Mouse (Mus musculus) olfactory bulb, adult 2 months (tissue): ENCODE measurements around the gene Med12l. TPM values are rescaled to one million over a fixed set of nuclear protein-coding genes. Genes with fewer than 3 reads are reported as not detected.

Experiments used
- H3K27ac ChIP-seq: fragments of 200-500 bp; 2 replicates; pipeline ENCODE4 v1.5.1; 2012; ENCODE audit warnings: low read depth, low read length; ENCODE audit not compliant: insufficient read depth
- H3K4me1 ChIP-seq: fragments of 200-500 bp; 2 replicates; pipeline ENCODE4 v1.6.1; 2012; ENCODE audit warnings: low read length; ENCODE audit not compliant: control insufficient read depth, insufficient read depth
- H3K4me3 ChIP-seq: fragments of 200-500 bp; 2 replicates; pipeline ENCODE4 v1.5.1; 2012; ENCODE audit warnings: mild to moderate bottlenecking, low read depth, low read length, moderate library complexity; ENCODE audit not compliant: insufficient read depth
- CTCF ChIP-seq: fragments of 200-500 bp; IDR thresholded peaks from 2 replicates; pipeline ENCODE4 v1.5.1; 2012; ENCODE audit warnings: low read depth, mild to moderate bottlenecking, low read length, moderate library complexity; ENCODE audit not compliant: insufficient read depth
- POLR2A ChIP-seq: fragments of 200-500 bp; IDR thresholded peaks from 2 replicates; pipeline ENCODE4 v1.6.1; 2012; ENCODE audit warnings: mild to moderate bottlenecking, low read depth, low read length, moderate library complexity; ENCODE audit not compliant: insufficient read depth
- WGBS: fragments of 180-500 bp; shearing (Covaris S2); methylation state at CpG from one replicate; pipeline ENCODE4 v1.1.7; 2018; 5-methylcytosine and 5-hydroxymethylcytosine counted together
- polyA plus RNA-seq: library from polyadenylated mRNA; stranded (reverse); fragments of >200 nt; gene quantifications from 2 replicates; pipeline ENCODE4 v1.2.4, GENCODE M21; 2012; ENCODE audit warnings: low replicate concordance; ENCODE audit not compliant: missing spikeins, insufficient read depth, insufficient read length

Gene Med12l
- polyA plus RNA-seq, 1 experiment = not detected

- Histone ChIP-seq H3K4me3 (no peak overlapping the region), H3K4me1 (no peaks in the 10 kb centered on the region; the same call in 1 of the 2 replicates), H3K27ac (no peak overlapping the region)
- 96% methylated on average over 6 of the region's 6 CpGs for WGBS
- TF ChIP-seq CTCF = no peak
- no peak for TF ChIP-seq POLR2A
Observed at GRCm38 (mm10) chr3:59191674-59192073, 186.0 kb downstream of the Med12l start.

GRCm38 (mm10) chr3:59194099-59194498, 188.5 kb downstream of the Med12l start:
- H3K4me1 ChIP-seq = no peaks in the 10 kb centered on the region
- H3K27ac ChIP-seq = no peak overlapping the region
- TF ChIP-seq POLR2A = no peak
- no peak for TF ChIP-seq CTCF
- no peak overlapping the region for H3K4me3 ChIP-seq
- 93% methylated on average over 7 of the region's 7 CpGs for WGBS

GRCm38 (mm10) chr3:59194938-59195337, 189.3 kb downstream of the Med12l start, which contains the start of gene Gpr87:
Gene Gpr87, minus strand, starts transcription at chr3:59195104.
- Histone ChIP-seq H3K27ac (no peak within 1 kb of the TSS), H3K4me3 (no peak within 1 kb of the TSS), H3K4me1 (peaks cover under 1% of the 10 kb centered on the region; the same call in 1 of the 2 replicates)
- TF ChIP-seq POLR2A (no peak), CTCF (no peak)
- WGBS = 90% methylated on average over 7 of the region's 7 CpGs

GRCm38 (mm10) chr3:59197329-59197948, 191.8 kb downstream of the Med12l start:
- 82% methylated on average over 4 of the region's 4 CpGs for WGBS
- TF ChIP-seq CTCF (no peak), POLR2A (no peak)
- Histone ChIP-seq H3K4me3 (no peak overlapping the region), H3K27ac (no peak overlapping the region), H3K4me1 (peaks cover 3% of the 10 kb centered on the region; the same call in 1 of the 2 replicates)

GRCm38 (mm10) chr3:59203802-59204520, 198.3 kb downstream of the Med12l start:
- TF ChIP-seq POLR2A = no peak
- no peak for TF ChIP-seq CTCF
- WGBS = 89% methylated on average over 8 of the region's 8 CpGs
- H3K4me1 ChIP-seq = peaks cover 13% of the 10 kb centered on the region
- H3K4me3 ChIP-seq = no peak overlapping the region
- no peak overlapping the region for H3K27ac ChIP-seq

- Histone ChIP-seq H3K27ac (no peak overlapping the region), H3K4me3 (no peak overlapping the region), H3K4me1 (peaks cover 13% of the 10 kb centered on the region)
- TF ChIP-seq POLR2A (no peak), CTCF (no peak)
- 82% methylated on average over 11 of the region's 11 CpGs for WGBS
Observed at GRCm38 (mm10) chr3:59204719-59205503, 199.3 kb downstream of the Med12l start.

GRCm38 (mm10) chr3:59205941-59206340, 200.3 kb downstream of the Med12l start:
- peaks cover 10% of the 10 kb centered on the region for H3K4me1 ChIP-seq
- no peak overlapping the region for H3K27ac ChIP-seq
- H3K4me3 ChIP-seq = no peak overlapping the region
- TF ChIP-seq CTCF = no peak
- WGBS = 18% methylated on average over 4 of the region's 4 CpGs

- H3K27ac ChIP-seq = no peak overlapping the region
- no peak overlapping the region for H3K4me3 ChIP-seq
- 67% methylated on average over 4 of the region's 4 CpGs for WGBS
- H3K4me1 ChIP-seq = peaks cover 10% of the 10 kb centered on the region
- TF ChIP-seq CTCF (no peak), POLR2A (no peak)
Observed at GRCm38 (mm10) chr3:59208650-59209548, 203.3 kb downstream of the Med12l start.
